Mouse (Mus musculus) olfactory bulb, adult 2 months (tissue): ENCODE measurements around the gene Sdf2. TPM values are rescaled to one million over a fixed set of nuclear protein-coding genes. Genes with fewer than 3 reads are reported as not detected.

ENCODE experiments used
- H3K27ac ChIP-seq: fragments of 200-500 bp; 2 replicates; pipeline ENCODE4 v1.5.1; 2012; ENCODE audit warnings: low read depth, low read length; ENCODE audit not compliant: insufficient read depth
- H3K4me1 ChIP-seq: fragments of 200-500 bp; 2 replicates; pipeline ENCODE4 v1.6.1; 2012; ENCODE audit warnings: low read length; ENCODE audit not compliant: control insufficient read depth, insufficient read depth
- H3K4me3 ChIP-seq: fragments of 200-500 bp; 2 replicates; pipeline ENCODE4 v1.5.1; 2012; ENCODE audit warnings: mild to moderate bottlenecking, low read depth, low read length, moderate library complexity; ENCODE audit not compliant: insufficient read depth
- CTCF ChIP-seq: fragments of 200-500 bp; IDR thresholded peaks from 2 replicates; pipeline ENCODE4 v1.5.1; 2012; ENCODE audit warnings: low read depth, mild to moderate bottlenecking, low read length, moderate library complexity; ENCODE audit not compliant: insufficient read depth
- POLR2A ChIP-seq: fragments of 200-500 bp; IDR thresholded peaks from 2 replicates; pipeline ENCODE4 v1.6.1; 2012; ENCODE audit warnings: mild to moderate bottlenecking, low read depth, low read length, moderate library complexity; ENCODE audit not compliant: insufficient read depth
- WGBS: fragments of 180-500 bp; shearing (Covaris S2); methylation state at CpG from one replicate; pipeline ENCODE4 v1.1.7; 2018; 5-methylcytosine and 5-hydroxymethylcytosine counted together
- polyA plus RNA-seq: library from polyadenylated mRNA; stranded (reverse); fragments of >200 nt; gene quantifications from 2 replicates; pipeline ENCODE4 v1.2.4, GENCODE M21; 2012; ENCODE audit warnings: low replicate concordance; ENCODE audit not compliant: missing spikeins, insufficient read depth, insufficient read length

Gene Sdf2
- polyA plus RNA-seq, 1 experiment = not detected

- TF ChIP-seq POLR2A = no peak
- no peak for TF ChIP-seq CTCF
- WGBS = 56% methylated on average over 11 of the region's 11 CpGs
- no peaks in the 10 kb centered on the region for H3K4me1 ChIP-seq
- no peak overlapping the region for H3K4me3 ChIP-seq
- H3K27ac ChIP-seq = peak overlapping the region; percentile 81
These were observed 29.7 kb upstream of the Sdf2 start for GRCm38 (mm10) chr11:78215709-78216317.

- WGBS = 83% methylated on average over 4 of the region's 4 CpGs
- TF ChIP-seq CTCF (no peak), POLR2A (no peak)
- Histone ChIP-seq H3K4me3 (no peak overlapping the region), H3K4me1 (no peaks in the 10 kb centered on the region), H3K27ac (no peak overlapping the region)
These were observed 22.0 kb upstream of the Sdf2 start for GRCm38 (mm10) chr11:78223586-78223985.

DNA sequence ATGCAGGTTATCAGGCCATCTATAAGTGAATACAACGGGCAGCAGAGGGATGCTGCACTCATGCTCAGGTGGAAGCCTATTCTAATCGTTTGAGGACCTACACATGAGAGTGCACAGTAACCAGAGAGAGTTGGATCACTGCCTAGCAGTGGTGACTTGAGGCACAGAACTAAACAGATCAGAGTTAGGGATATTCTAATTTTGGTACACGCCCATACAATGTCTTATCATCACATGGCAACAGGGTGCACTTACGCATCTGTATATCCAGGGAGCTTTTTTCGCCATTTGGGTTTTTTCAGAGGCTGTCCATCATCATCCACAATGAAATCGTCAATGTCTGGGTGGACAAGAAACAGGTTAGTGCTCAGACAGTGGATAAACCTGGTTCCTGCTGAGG, 14.0 kb upstream of the Sdf2 start:
- no peak overlapping the region for H3K4me3 ChIP-seq
- H3K4me1 ChIP-seq = no peaks in the 10 kb centered on the region
- H3K27ac ChIP-seq = no peak overlapping the region
- 89% methylated on average over 6 of the region's 6 CpGs for WGBS
- no peak for TF ChIP-seq CTCF
- no peak for TF ChIP-seq POLR2A

GRCm38 (mm10) chr11:78240193-78240857, 5.2 kb upstream of the Sdf2 start:
- H3K27ac ChIP-seq = peak overlapping the region; percentile 89
- TF ChIP-seq POLR2A (no peak), CTCF (no peak)
- 28% methylated on average over 9 of the region's 9 CpGs for WGBS
- H3K4me3 ChIP-seq = 0 out of 2 replicates have a peak overlapping the region, but pooled peaks have one; percentile 2
- H3K4me1 ChIP-seq = peaks cover 12% of the 10 kb centered on the region

DNA sequence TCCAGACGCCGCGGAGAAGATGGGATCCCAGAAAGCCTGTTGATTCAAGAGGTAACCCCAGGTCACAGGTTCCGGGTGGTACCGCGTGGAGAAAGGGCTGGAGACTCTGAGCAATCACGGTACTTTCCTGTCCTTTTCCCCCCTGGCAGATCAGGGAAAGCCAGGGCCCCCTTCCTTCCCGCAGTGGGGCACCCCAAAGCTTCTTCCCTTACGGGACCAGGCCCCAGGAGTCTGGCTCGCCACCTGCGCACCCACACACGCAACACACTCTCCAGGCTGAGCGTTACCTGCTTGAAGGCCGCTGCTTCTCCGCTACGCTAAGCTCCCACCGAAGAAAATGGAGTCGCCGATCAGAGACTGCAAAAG, 302 bp upstream of the Sdf2 start:
- WGBS = under 1% methylated on average over 19 of the region's 19 CpGs
- H3K4me1 ChIP-seq = peaks cover 17% of the 10 kb centered on the region
- TF ChIP-seq POLR2A = no peak
- no peak for TF ChIP-seq CTCF

GRCm38 (mm10) chr11:78246318-78247011, 919 bp downstream of the Sdf2 start:
- H3K4me1 ChIP-seq = peaks cover 11% of the 10 kb centered on the region
- H3K27ac ChIP-seq = no peak overlapping the region
- H3K4me3 ChIP-seq = peak overlapping the region; percentile 75
- TF ChIP-seq CTCF = no peak
- TF ChIP-seq POLR2A = no peak
- 32% methylated on average over 7 of the region's 7 CpGs for WGBS

More for the DNA sequence above, 302 bp upstream of the Sdf2 start:
- Histone ChIP-seq H3K4me3 (peak overlapping the region; percentile 75), H3K27ac (peak overlapping the region; percentile 100)

GRCm38 (mm10) chr11:78247012-78247348, 1.4 kb downstream of the Sdf2 start:
- Histone ChIP-seq H3K27ac (no peak overlapping the region), H3K4me1 (peaks cover 10% of the 10 kb centered on the region), H3K4me3 (no peak overlapping the region)
- WGBS = 66% methylated on average over 3 of the region's 3 CpGs
- TF ChIP-seq CTCF (no peak), POLR2A (no peak)

DNA sequence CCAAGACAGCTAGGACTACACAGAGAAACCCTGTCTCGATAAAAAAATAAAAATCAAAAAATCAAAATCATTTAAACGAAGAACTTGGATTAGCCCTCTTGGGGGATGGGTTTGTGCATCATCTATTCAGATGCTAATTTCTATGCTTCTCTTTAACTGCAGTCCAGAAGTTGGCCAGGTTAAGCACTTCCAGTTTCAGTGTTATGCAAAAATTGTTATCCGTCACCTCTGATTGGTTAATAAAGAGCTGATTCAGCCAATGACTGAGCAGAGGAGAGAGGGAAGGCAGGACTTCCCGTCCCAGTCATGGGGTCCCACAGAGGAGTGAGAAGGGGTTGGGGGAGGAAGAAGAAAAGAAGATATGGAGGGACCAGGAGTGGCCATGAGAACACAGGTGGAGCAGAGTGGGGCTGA, 2.2 kb downstream of the Sdf2 start:
- H3K4me3 ChIP-seq = no peak overlapping the region

DNA sequence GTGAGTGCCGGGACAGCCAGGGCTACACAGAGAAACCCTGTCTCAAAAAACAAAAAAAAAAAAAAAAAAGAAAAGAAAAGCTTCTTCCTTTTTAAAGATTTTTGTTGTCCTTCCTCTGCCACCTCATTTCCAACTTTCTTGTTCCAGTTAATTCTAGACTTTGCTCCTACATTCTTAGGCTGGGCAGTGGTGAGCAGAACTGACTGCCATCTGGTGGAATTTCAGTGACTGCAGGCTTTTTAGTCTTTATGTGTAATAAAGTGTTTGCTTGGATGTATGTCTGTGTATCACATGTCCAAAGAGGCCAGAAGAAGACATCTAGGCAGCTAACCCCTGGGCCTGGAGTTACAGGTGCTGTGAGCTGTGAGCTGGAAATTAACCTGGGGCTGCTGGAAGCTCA, 11.1 kb downstream of the Sdf2 start:
- 100% methylated on average over 1 of the region's 1 CpGs for WGBS

More for the DNA sequence above, 2.2 kb downstream of the Sdf2 start:
- TF ChIP-seq POLR2A (no peak), CTCF (no peak)
- Histone ChIP-seq H3K4me1 (peaks cover 9% of the 10 kb centered on the region), H3K27ac (no peak overlapping the region)
- WGBS = 62% methylated on average over 4 of the region's 4 CpGs

More for the DNA sequence above, 11.1 kb downstream of the Sdf2 start:
- TF ChIP-seq POLR2A (no peak), CTCF (no peak)
- H3K4me3 ChIP-seq = no peak overlapping the region
- H3K27ac ChIP-seq = no peak overlapping the region
- H3K4me1 ChIP-seq = no peaks in the 10 kb centered on the region
